Mouse (Mus musculus) B cell, adult 2 months (primary cell): ENCODE data around the gene Commd1.
A peak's percentile ranks its signal among the peaks of the same experiment; 100 is the strongest.

Experiments used
- DNase-seq, 2 experiments: peaks; one replicate each; pipeline ENCODE4 v3.0.0; 2022

Gene Commd1

DNA sequence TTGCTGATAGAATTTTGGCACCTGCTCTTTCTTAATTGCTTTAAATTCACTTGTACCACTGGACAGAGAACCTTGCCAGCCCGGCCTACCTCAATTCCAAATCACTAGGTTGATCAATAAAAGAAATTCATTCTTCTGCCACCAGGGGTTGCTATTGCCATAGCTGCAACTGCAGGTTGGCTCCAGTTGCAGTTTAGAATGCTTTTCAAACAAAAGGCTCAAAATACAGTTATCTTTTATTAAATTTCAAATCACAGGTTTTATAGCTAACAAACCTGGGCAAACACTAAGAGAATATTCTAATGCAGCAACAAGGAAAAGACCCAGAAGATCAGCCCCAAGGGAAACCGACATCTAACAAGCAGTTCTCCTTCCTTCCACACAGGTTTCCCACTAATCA, 5.2 kb upstream of the Commd1 start:
- DNase-seq: peak; percentile 65 to 68

DNA sequence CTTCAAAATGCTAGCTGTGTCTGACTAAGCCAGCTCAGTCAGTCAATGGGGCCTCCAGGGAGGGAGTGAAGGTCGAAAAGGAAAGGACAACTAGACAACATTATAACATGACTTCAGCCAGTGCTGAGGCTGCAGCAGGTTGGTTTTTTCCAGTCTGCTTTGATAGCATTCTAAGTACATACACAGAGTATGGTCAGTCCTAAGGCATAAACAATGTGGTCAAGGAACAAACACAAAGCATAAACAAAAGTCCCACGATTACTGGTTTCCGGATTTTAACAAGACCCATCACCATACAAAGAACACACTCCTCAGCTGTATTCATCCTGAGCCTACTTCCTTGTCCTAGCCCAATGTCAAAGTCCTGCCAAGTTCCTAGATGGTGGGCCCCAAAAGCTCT, 3.3 kb upstream of the Commd1 start:
- no peak for DNase-seq

DNA sequence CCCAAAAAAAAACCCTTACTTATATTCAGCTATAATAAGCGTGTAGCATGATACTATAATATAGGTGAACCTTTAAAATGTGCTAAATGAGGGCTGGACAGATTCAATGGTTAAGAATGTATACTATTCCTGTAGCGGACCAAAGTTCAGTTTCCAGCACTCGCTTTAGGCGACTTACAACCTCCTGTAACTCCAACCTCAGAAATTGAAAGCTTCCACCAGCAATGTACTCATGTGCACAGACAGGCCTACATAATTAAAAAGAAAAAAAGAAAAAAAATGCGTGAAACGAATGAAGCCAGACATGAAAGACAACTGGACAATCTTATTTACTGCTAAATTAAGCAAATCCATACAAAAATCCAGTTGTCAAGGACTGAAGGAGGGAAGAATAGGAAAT, 664 bp upstream of the Commd1 start:
- no peak for DNase-seq

DNA sequence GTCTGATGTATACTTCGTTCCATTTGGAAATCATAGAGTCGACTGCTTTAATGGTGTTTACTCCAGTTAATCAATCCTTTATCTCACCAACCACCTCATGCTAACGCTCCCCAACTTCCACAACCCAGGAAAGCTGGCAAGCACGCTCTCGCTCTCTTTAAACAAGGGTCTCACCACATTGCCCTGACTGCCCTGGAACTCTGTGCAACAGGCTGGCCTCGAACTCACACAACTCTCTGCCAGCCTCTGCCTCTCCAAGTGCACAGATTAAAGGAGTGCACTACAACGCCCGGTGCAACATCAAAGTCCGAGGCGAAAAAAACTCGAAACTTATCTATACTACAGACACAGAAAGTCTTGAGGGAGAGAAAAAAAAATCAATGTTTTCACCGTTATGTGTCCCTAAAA, 635 bp downstream of the Commd1 start:
- no peak for DNase-seq

DNA sequence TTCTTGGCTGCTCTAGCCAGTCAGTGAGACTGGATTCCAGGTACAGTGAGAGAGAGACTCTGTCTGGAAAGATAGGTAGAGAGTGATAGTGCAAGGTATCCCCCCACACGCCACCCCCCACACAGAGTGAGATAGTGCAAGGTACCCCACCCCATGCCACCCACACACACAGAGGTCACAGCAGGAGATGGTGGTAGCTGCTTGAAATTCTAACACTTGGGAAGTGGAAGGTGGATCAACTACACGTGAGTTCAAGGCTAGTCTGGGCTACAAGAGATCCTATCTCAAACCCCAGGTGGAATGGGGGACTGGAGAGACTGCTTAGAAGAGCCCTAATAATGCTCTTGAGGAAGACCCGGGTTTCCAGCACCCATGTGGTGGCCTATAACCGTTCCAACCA, 1.1 kb downstream of the Commd1 start:
- DNase-seq: no peak

DNA sequence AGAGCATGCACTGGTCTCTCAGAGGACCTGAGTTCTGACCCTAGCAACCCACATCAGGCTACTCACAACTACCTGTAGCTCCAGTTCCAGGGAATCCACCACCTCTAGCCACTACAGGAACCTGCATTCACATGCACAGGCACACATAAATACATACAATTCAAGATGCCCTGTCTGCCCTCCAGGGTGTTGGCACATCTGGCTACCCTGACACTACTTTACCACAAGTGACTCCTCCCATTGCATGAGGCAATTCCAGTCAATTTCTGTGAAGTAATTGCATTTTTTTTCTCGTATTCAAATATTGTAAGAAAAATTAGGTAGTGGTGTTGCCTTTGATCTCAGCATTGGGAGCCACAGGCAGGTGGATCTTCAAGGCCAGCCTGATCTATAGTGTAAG, 3.0 kb downstream of the Commd1 start:
- no peak for DNase-seq

DNA sequence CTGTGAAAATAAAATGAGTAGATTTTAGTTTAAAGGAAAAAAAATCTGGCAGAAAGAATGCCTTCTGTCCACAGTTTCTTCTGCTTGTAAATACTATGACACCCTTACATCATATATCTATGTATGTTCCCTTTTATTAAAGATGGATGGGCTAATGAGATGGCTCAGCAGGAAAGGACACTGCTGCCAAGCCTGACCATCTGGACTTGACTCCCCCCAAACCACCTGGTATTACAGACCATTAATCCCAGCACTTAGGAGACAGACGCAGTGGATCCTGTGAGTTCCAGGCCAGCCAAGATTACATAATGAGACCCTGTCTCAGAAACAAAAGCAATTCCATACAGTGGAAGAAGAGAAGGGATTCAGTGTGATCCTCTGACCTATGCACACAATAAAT, 3.5 kb downstream of the Commd1 start:
- DNase-seq: no peak

DNA sequence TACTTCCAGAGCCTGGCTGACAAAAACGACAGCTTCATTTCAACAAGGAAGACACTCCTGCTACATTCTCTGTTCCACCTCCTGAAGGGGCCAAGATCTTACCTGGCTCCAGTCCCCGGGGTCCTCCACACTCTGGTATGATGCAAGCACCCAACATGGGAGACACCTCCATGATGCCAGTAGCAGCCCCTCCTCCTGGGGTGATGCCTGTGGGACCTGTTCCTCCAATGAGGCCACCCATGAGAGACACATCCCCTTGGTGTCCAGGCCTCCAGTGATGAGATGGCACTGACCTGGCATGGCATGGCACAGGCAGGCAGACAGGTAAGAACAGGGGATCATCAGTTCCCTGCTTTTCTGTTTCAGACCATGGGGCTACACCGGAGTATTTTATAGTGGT, 4.0 kb downstream of the Commd1 start:
- DNase-seq: no peak

DNA sequence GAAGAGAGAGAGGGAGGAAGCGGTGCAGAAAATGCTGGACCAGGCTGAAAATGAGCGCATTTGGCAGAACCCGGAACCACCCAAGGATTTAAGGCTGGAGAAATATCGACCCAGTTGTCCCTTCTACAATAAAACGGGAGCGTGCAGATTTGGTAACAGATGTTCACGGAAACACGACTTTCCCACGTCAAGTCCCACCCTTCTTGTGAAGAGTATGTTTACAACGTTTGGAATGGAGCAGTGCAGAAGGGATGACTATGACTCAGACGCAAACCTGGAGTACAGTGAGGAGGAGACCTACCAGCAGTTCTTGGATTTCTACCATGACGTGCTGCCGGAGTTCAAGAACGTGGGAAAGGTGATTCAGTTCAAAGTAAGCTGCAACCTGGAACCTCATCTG, 8.6 kb downstream of the Commd1 start:
- DNase-seq: no peak

DNA sequence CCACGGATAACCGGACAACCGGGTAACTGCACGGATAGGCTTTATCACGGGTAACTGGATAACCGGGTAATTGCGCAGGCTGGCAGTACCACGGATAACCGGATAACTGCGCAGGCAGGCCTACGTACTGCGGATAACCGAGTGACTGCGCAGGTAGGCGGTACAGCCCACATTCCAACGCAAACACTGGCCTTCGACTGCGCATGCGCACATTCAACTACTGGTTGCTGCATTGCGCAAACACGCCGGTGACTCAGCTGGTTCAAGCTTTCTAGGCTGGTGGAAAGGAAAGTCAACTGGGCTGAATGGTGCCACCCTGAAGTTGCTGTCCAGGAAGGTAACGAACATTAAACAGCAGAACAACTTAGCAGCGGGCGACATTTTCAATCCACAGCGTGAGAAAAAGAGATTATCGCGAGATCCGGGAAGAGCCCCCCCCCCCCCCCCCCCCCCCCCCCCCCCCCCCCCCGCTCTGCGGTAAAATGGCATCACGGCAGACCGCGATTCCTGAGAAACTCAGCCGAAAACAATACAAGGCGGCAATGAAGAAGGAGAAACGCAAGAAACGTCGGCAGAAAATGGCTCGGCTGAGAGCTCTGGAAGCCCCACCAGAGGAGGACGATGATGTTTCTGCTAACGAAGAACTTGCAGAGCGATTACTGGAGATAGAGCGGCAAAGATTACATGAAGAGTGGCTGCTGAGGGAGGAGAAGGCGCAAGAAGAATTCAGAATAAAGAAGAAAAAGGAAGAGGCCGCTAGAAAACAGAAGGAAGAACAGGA, 9.2 kb downstream of the Commd1 start:
- peak; percentile 75 to 82 for DNase-seq

DNA sequence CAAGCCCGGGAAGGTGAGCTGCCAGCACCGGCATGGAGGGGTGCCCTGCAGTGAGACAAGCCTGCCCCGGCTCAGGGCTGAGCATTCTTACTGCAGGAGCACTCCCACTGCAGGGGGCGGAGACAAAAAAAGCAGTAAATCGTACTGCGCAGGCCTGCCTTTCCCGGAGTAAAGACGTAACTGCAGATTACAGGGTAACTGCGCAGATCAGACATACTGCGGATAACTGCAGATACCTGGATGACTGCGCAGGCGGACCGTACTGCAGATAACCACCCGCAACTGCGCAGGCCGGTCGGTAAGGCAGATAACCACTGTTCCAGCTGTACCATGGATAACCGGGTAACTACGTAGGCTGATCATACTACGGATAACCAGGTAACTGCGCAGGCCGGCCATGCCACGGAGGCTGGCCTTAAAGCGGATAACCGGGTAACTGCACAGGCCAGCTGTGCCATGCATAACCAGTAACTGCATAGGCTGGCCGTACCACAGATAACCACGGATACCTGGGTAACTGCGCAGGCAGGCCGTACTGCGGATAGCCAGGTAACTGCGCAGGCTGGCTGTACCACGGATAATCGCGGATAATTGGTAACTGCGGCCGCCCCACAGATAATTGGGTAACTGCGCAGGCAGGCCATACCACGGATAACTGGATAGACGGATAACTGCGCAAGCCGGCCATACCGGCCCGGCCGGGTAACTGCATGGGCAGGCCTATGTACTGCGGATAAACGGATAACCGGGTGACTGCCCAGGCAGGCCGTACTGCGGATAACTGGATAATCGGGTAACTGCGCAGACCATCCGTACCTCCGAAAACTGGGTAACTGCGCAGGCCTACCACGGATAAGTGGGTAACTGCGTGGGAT, 10.1 kb downstream of the Commd1 start, which contains the start of gene Zrsr1:
Gene Zrsr1, plus strand, starts transcription at position 171 of the 875 bp plus-strand sequence.
- DNase-seq: peak; percentile 69 to 70

DNA sequence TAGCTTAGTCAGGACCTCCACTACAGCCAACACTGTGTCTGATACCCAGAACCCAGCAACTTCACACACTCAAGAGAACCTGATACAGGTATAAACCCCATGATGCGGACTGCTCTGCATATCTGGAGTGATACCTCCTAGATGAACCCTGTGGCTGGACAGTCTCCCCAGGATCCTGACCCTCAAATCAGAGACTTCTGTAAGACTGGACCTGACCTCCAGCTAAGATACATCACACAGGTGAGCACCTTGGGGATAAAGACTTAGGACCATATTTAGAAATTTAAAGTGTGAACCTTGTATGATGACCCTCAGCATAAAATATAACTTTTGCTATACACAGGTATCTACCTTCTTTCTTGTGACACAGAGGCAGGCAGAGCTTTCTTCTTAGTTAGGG, 11.6 kb downstream of the Commd1 start:
- no peak for DNase-seq

DNA sequence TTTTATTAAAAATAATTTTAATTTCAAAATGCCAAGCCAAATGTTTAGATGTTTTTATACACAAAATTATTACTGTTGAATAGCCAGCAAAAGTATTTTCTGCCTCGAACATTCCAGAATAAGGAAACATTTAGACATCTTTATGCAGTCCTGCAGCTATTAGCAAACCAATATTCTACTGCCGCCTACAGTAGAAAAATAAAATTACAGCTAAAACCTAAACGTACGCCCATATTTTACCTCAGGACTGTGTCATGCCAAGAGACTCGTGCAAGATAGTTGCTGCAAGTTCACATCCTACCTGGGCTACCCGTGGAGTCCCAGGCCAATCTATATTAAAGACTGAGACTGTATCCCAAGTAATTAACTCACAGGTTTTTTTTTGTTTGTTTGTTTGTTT, 12.7 kb downstream of the Commd1 start:
- peak; percentile 27 to 29 for DNase-seq

DNA sequence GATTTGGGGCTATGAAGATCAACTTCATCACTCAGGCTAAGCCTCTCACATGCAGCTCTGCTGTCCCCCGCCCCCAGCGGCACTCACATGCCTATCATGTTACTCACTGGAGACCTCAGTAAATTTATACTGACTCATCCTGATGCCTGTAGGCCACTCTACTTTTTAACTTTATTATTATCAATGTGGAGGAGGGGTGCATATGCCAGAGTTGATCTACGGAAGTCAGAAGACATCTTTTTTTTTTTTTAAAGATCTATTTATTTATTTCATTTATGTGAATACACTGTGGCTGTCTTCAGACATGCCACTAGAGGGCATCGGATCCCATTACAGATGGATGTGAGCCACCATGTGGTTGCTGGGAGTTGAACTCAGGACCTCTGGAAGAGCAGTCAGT, 16.7 kb downstream of the Commd1 start:
- peak; percentile 41 to 44 for DNase-seq

DNA sequence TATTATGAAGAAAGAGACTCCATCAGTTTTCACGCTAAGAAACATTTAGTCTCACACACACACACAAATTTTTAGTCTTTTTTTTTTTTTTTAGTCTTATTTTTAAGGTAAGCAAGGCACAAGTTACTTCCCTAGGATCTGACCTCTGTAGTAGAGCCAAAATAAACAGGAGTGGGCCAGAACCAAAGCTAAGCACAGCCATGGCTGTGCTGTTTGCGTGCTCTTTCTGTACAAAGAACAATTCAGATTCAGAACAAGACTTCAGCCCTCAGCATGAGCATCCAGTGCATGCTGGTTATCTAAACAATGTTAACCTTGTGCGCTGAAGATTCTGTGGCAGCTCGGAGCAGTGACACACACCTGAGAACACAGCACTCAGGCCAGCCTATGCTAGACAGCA, 17.8 kb downstream of the Commd1 start:
- DNase-seq: no peak

DNA sequence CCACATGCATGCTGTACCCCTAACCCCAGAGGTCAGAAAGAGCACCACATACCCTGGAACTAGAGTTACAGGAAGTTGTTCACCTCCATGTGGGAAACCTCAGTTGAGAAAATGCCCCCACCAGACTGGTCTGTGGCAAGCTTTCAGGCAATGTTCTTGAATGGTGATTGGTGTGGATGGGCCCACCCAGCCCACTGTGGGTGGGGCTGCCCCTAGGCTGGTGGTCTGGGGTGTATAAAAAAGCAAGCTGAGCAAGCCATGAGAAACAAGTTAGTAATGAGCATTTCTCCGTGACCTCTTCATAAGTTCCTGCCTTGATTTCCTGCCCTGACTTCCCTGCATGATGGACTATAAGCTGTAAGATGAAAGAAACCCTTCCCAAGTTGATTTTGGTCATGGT, 20.1 kb downstream of the Commd1 start:
- DNase-seq: no peak

DNA sequence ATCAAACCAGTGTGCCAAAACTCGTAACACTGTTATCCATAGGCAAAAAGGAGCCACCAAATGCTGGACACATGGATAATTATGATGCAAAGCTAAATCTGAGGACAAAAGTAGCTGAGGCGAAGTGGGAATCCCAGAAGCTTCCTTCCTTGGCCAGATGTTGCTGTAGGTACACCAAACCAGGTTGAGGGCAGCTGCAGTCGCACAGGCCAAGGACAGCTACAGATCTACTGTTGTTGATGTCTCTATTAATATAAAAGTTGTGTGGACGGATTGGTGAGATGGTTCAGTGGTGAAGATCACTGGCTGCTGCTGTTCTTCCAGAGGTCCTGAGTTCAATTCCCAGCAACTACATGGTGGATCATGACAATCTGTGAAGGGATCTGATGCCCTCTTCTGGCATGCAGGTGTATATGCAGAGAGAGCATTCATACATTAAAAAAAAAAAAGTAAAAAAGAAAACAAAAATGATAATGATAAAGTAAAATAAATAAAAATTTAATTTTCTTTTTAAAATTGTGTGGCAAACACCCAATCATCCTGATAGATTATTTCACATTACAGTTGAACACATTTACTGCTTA, 24.3 kb downstream of the Commd1 start:
- peak; percentile 51 to 54 for DNase-seq

DNA sequence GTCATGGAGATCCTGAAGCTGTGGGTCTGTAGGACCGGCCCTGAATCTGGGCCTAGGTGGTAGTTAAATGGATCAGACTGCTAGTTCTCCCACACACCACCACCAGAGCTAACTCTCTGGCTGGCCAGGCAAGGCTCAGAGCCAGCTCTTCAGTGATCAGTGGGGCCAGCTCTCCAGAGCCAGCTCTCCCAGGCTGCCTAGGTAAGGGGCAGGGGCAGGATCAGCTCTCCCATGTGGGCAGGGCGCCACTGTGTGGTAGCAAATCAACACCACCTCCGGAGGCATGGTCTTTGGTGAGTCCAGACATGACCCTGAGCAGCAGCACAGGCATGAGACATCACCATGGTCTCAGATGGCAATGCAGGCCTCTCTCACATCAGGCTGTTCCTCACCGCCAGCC, 25.4 kb downstream of the Commd1 start:
- peak; percentile 67 for DNase-seq

DNA sequence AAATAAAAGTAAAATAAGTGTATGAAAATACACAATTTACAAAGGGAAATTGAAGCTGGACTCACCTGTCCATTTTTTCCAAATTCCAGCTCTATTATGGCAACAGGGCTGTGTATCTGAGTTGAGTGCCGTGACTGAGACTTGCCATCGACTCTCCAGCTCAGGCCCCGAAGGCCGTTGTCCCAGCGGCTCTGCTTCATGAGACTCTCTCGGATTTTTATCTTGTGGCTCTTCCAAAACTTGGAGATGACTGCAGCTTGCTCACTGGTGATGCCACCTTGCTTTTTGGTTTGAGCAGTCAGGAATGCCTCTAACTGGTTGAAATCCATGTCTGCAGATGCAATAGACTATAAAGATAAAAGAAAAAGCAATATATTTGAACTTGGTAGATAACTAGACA, 25.8 kb downstream of the Commd1 start:
- no peak for DNase-seq

DNA sequence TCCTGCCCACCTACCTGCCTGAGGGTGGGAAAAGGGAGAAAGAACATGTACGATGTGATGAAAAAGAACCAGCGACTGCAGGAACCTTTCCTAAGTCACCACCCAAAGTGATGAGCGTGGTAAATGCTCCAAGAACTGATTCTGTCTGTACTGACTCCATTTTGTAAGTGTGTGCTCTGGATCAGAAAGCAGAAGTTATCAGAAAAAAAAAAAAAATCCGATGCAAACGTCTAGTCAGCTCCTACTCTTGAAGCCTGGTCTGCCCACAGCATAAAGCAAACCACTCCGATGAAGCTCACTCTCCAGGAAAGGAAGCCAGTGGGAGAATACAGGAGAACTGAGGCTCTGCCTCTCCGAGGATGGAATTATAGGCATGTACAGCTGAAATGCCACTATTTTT, 29.5 kb downstream of the Commd1 start:
- no peak for DNase-seq

DNA sequence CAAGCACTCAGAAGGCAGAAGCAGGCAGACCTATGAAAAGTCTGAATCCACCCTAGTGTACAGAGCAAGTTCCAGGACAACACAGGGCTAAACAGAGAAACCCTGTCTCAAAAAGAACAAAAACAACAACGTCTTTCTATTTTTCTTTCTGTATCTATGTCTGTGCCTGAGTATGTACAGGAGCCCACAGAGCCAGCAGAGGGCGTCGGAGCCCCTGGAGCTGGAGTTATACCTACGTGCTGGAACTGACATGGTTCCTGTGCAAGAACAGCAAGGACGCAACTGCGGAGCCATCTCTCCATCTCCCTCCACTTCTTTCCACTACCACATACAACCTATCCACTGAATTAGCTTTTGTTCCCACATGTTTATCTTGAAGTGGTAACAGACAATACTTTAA, 32.1 kb downstream of the Commd1 start:
- DNase-seq: peak; percentile 43

DNA sequence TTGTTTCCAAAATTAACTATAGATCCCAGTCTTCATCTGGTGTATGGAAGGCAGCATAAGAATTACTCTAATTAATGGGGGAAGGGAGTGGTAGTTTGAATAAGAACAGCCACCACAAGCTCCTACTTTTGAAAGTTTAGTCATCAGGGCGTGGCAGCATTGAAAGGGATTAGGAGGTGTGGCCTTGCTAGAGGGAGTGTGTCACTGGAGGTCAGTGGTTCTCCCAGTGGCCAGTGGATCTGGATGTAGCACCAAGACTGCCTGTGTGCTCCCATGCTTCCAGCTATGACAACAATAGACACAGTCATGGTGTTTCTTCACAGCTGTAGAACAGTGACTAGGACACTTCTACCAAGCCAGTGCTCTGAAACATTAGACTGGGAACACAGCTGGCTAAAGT, 33.1 kb downstream of the Commd1 start:
- DNase-seq: no peak

DNA sequence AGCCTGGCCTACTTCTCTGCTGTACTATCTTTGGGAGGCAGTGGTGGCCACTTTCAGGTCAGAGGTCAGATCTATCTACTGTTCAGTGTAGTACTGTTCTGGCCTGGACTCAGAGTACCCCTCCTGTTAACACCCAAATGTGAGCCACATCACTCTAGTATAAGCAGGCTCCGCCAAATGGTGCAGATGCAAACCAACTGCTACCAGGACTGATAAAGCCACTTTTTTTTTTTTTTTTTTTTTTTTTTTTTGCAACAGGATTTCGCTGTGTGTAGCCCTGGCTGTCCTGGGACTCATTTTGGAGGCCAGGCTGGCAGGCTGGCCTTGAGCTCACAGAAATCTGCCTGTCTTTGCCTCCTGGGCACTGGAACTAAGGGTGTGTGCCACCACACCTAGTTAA, 43.2 kb downstream of the Commd1 start:
- no peak for DNase-seq
